In genomic region chr16:24913641-24914392, GRCm38 (mm10) we compare ENCODE assay signal across 9 mouse cellular contexts.
A peak's percentile ranks its signal among the peaks of the same experiment; 100 is the strongest.
DNase-seq lines count a peak whose midpoint lies in the region; ATAC-seq lines count a peak whose summit lies in the region.
"Had no signal": no experiment of that assay in that cellular context is flagged by ENCODE, and none has a peak within 500 bp of the region (broad histone marks: within the 10 kb centered on the region; RNA-seq: fewer than 3 reads in every experiment).

No protein-coding gene starts in this region.

- H3K9me3 ChIP-seq in heart, embryonic 11.5 days (replicated peaks; ENCODE audit: control insufficient read depth, low read length): no peaks in the 10 kb centered on the region
- H3K9me3 ChIP-seq in midbrain, embryonic 15.5 days: no peaks in the 10 kb centered on the region
- H3K9me3 ChIP-seq in intestine, embryonic 15.5 days: no peaks in the 10 kb centered on the region

- WGBS in heart, embryonic 11.5 days (ENCODE audit: insufficient replicate concordance): 75% methylated on average over 7 of the region's 7 CpGs
- 74% methylated on average over 7 of the region's 7 CpGs for WGBS in midbrain, embryonic 15.5 days
- 55% methylated on average over 7 of the region's 7 CpGs for WGBS in intestine, embryonic 15.5 days

- no peak overlapping the region for H3K4me3 ChIP-seq in heart, embryonic 11.5 days (ENCODE audit: low read depth, low read length)
- H3K4me3 ChIP-seq in midbrain, embryonic 15.5 days: no peak overlapping the region
- H3K4me3 ChIP-seq in intestine, embryonic 15.5 days (replicated peaks): no peak overlapping the region

- peaks cover 5% of the 10 kb centered on the region for H3K4me1 ChIP-seq in heart, embryonic 11.5 days (ENCODE audit: control insufficient read depth, insufficient read depth, low read length)
- H3K4me1 ChIP-seq in midbrain, embryonic 15.5 days: no peaks in the 10 kb centered on the region
- no peaks in the 10 kb centered on the region for H3K4me1 ChIP-seq in intestine, embryonic 15.5 days (replicated peaks)

- no peak for ATAC-seq in heart, embryonic 11.5 days (replicated peaks; ENCODE audit: insufficient number of reproducible peaks, low FRiP score, low TSS enrichment)
- no peak for ATAC-seq in midbrain, embryonic 15.5 days (replicated peaks)
- no peak for ATAC-seq in intestine, embryonic 15.5 days

- H3K27me3 ChIP-seq in heart, embryonic 11.5 days (ENCODE audit: control insufficient read depth, insufficient read depth, low read length): no peaks in the 10 kb centered on the region
- H3K27me3 ChIP-seq in midbrain, embryonic 15.5 days (replicated peaks): no peaks in the 10 kb centered on the region
- no peaks in the 10 kb centered on the region for H3K27me3 ChIP-seq in intestine, embryonic 15.5 days (replicated peaks)

- H3K4me2 ChIP-seq in heart, embryonic 11.5 days: no peak overlapping the region
- H3K4me2 ChIP-seq in midbrain, embryonic 15.5 days: no peak overlapping the region
- no peak overlapping the region for H3K4me2 ChIP-seq in intestine, embryonic 15.5 days (replicated peaks)
- H3K4me2 ChIP-seq: midbrain, embryonic 11.5 days had no signal

- no peaks in the 10 kb centered on the region for H3K36me3 ChIP-seq in heart, embryonic 11.5 days (ENCODE audit: control insufficient read depth, insufficient read depth, low read length)
- no peaks in the 10 kb centered on the region for H3K36me3 ChIP-seq in midbrain, embryonic 15.5 days (replicated peaks)
- no peaks in the 10 kb centered on the region for H3K36me3 ChIP-seq in intestine, embryonic 15.5 days

- no peak overlapping the region for H3K9ac ChIP-seq in heart, embryonic 11.5 days (ENCODE audit: low read depth, low read length)
- no peak overlapping the region for H3K9ac ChIP-seq in midbrain, embryonic 15.5 days
- no peak overlapping the region for H3K9ac ChIP-seq in intestine, embryonic 15.5 days

- peak; percentile 45 for DNase-seq in heart, adult 8-10 months (ENCODE audit: low spot score)
- peak; percentile 72 for DNase-seq in 3134 (ENCODE audit: extremely low read depth, insufficient read length, low spot score)
- DNase-seq in adrenal gland, postnatal 10 days: peak; percentile 45
- DNase-seq in lung, postnatal 10 days: peak; percentile 62
- no peak for DNase-seq in embryo, embryonic 9.5 days (ENCODE audit: extremely low spot score)

- H3K27ac ChIP-seq in heart, embryonic 11.5 days (ENCODE audit: low read depth, low read length): no peak overlapping the region
- no peak overlapping the region for H3K27ac ChIP-seq in midbrain, embryonic 15.5 days
- no peak overlapping the region for H3K27ac ChIP-seq in intestine, embryonic 15.5 days
